ENCODE assay signal across 9 mouse cellular contexts in genomic region chr5:66679222-66679621, GRCm38 (mm10). TPM values are rescaled to one million over a fixed set of nuclear protein-coding genes. Genes with fewer than 3 reads are reported as not detected.
DNase-seq lines count a peak whose midpoint lies in the region; ATAC-seq lines count a peak whose summit lies in the region.
"Had no signal": no experiment of that assay in that cellular context is flagged by ENCODE, and none has a peak within 500 bp of the region (broad histone marks: within the 10 kb centered on the region; RNA-seq: fewer than 3 reads in every experiment).

No protein-coding gene starts in this region.

- peaks cover 45% of the 10 kb centered on the region for H3K36me3 ChIP-seq in midbrain, embryonic 10.5 days
- peaks cover 8% of the 10 kb centered on the region for H3K36me3 ChIP-seq in midbrain, embryonic 11.5 days (ENCODE audit: control insufficient read depth, insufficient read depth, low read length)
- H3K36me3 ChIP-seq: liver, embryonic 15.5 days had no signal

- peak overlapping the region; percentile 1; the same call in 1 of the 2 replicates for H3K4me3 ChIP-seq in midbrain, embryonic 10.5 days
- H3K4me3 ChIP-seq in midbrain, embryonic 11.5 days (ENCODE audit: low read depth, low read length): no peak overlapping the region
- H3K4me3 ChIP-seq: liver, embryonic 15.5 days had no signal

- H3K4me2 ChIP-seq in midbrain, embryonic 11.5 days: no peak overlapping the region
- H3K4me2 ChIP-seq: liver, embryonic 15.5 days had no signal

- 53% methylated on average over 10 of the region's 10 CpGs for WGBS in midbrain, embryonic 10.5 days
- 47% methylated on average over 10 of the region's 10 CpGs for WGBS in midbrain, embryonic 11.5 days

- no peak overlapping the region for H3K9ac ChIP-seq in midbrain, embryonic 11.5 days (ENCODE audit: low read length)
- H3K9ac ChIP-seq: liver, embryonic 15.5 days had no signal

- peak; percentile 26 for DNase-seq in midbrain, embryonic 10.5 days (ENCODE audit: low spot score)
- DNase-seq in midbrain, embryonic 11.5 days (ENCODE audit: low spot score, missing footprints): no peak
- DNase-seq in cerebellum, postnatal 25 days: peak; percentile 43 to 61
- DNase-seq in layer of hippocampus, postnatal 14 days (ENCODE audit: low spot score in 2 of 2): peak; percentile 43 to 59
- peak; percentile 66 to 71 for DNase-seq in right cerebral cortex, postnatal 36 days (ENCODE audit: low spot score in 2 of 2)
- no peak for DNase-seq in retina, embryonic 14.5 days (ENCODE audit: low spot score)
- no peak for DNase-seq in kidney, adult 8-10 months

- no peak overlapping the region for H3K27ac ChIP-seq in midbrain, embryonic 10.5 days (replicated peaks)
- H3K27ac ChIP-seq in midbrain, embryonic 11.5 days (ENCODE audit: low read depth, low read length): no peak overlapping the region
- H3K27ac ChIP-seq: liver, embryonic 15.5 days had no signal

- H3K4me1 ChIP-seq in midbrain, embryonic 10.5 days: peaks cover 54% of the 10 kb centered on the region
- H3K4me1 ChIP-seq in midbrain, embryonic 11.5 days (ENCODE audit: control insufficient read depth, insufficient read depth, low read length): peaks cover 24% of the 10 kb centered on the region

- peaks cover 27% of the 10 kb centered on the region for H3K27me3 ChIP-seq in midbrain, embryonic 10.5 days (ENCODE audit: low read depth, poor library complexity, severe bottlenecking)
- H3K27me3 ChIP-seq in midbrain, embryonic 11.5 days (ENCODE audit: control insufficient read depth, insufficient read depth, low read length): 0 out of 2 replicates have a peak, but pooled peaks cover 2% of the 10 kb centered on the region

- ATAC-seq in midbrain, embryonic 11.5 days (ENCODE audit: low FRiP score): no peak
- ATAC-seq in megakaryocyte-erythroid progenitor cell, adult 5-6 weeks (replicated peaks; ENCODE audit: low FRiP score, low TSS enrichment, poor library complexity, severe bottlenecking): no peak

- H3K9me3 ChIP-seq in midbrain, embryonic 10.5 days (replicated peaks): no peaks in the 10 kb centered on the region
- no peaks in the 10 kb centered on the region for H3K9me3 ChIP-seq in midbrain, embryonic 11.5 days (ENCODE audit: control insufficient read depth, low read length)
- H3K9me3 ChIP-seq: liver, embryonic 15.5 days had no signal

RNA-seq across cellular contexts. Expression of gene Uchl1, which starts 3.3 kb away (rescaled TPM):
- 265 and 368 TPM in 2 replicates for polyA plus RNA-seq in midbrain, embryonic 10.5 days (2016; fragmentation: Nextera tagmentation; extraction: Ambion mirVana)
- polyA plus RNA-seq in midbrain, embryonic 11.5 days (2014; fragmentation: Nextera tagmentation; extraction: Ambion mirVana): 473 and 474 TPM in 2 replicates
- total RNA-seq in layer of hippocampus, postnatal 14 days (2021): 1,000 to 10,000 TPM; 1,065 to 1,083 TPM
- 0.48 TPM in 1 of 2 replicates, not detected in the other for total RNA-seq in megakaryocyte-erythroid progenitor cell, adult 5-6 weeks (2014; fragmentation: Nextera tagmentation)
- total RNA-seq in megakaryocyte-erythroid progenitor cell, adult 5-6 weeks (2017): 1.4 TPM in 1 of 2 replicates, not detected in the other

Comparison
In these comparisons a context has a peak if more than half of its experiments do, and no peak if none do; other contexts are left out.
1. DNase-seq: peak in midbrain, embryonic 10.5 days (single experiment), cerebellum, postnatal 25 days (2 of 2), layer of hippocampus, postnatal 14 days (2 of 2) and right cerebral cortex, postnatal 36 days (2 of 2); none in midbrain, embryonic 11.5 days (single experiment), retina, embryonic 14.5 days (single experiment) and kidney, adult 8-10 months (0 of 2).
2. RNA of gene Uchl1, which starts 3.3 kb away (total RNA-seq): 1,065 to 1,083 TPM in layer of hippocampus, postnatal 14 days; 0.48 to 1.4 TPM in megakaryocyte-erythroid progenitor cell, adult 5-6 weeks; every median in the first group is over 100 times any median in the second.